Mouse (Mus musculus): ENCODE measurements around the gene Mapk8ip1. TPM values are rescaled to one million over a fixed set of nuclear protein-coding genes. Genes with fewer than 3 reads are reported as not detected.
A peak's percentile ranks its signal among the peaks of the same experiment; 100 is the strongest.

The Mapk8ip1 gene
- polyA plus RNA-seq, 1 experiment from 2014 or later, result 18.8 TPM

DNA sequence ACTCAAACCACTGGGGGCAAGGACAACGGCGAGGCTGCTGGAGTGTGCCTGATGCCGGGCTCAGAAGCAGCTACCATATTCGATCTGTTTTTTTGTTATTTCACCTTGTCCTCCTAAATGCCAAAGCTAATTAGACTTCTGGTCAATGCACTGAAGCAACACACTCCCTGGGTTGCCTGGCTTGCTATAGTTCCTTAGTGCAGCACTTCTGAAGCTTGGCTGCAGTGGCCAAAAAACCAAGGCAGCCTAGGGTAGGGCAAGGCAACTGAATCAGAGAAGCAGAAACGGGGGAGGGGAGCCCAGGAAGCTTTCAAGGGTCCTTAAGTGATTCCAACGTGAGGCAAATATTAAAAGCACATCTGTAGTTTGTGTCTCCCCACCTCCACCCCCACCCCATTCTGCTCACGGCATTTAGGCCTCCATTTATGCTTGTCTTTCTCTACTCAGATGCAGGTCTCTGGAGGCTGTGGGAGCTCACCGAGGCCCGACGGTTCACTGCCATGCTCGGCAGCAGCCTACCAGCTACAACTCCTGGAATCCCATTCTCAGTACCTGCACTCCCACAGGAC lies 30.6 kb upstream of the Mapk8ip1 start:
- WGBS, result 28% methylated on average over 11 of the region's 11 CpGs
- Histone ChIP-seq H3K9ac (replicated peaks; ENCODE audit: low read length) (peak overlapping the region; percentile 18; the same call in 1 of the 2 replicates), H3K4me3 (ENCODE audit: low read depth, low read length) (no peak overlapping the region), H3K27me3 (ENCODE audit: control insufficient read depth, insufficient read depth, low read length) (no peaks in the 10 kb centered on the region), H3K27ac (replicated peaks; ENCODE audit: low read depth, low read length) (no peak overlapping the region), H3K4me2 (ENCODE audit: low read depth, low read length) (peak overlapping the region; percentile 23), H3K36me3 (replicated peaks; ENCODE audit: control insufficient read depth, insufficient read depth, low read depth, low read length) (no peaks in the 10 kb centered on the region), H3K9me3 (replicated peaks; ENCODE audit: control insufficient read depth, low read length) (no peaks in the 10 kb centered on the region), H3K4me1 (ENCODE audit: control insufficient read depth, insufficient read depth, low read length) (peaks cover 3% of the 10 kb centered on the region; the same call in 1 of the 2 replicates)
- ATAC-seq (replicated peaks; ENCODE audit: insufficient number of reproducible peaks, low FRiP score, low TSS enrichment, low read depth), result no peak
- DNase-seq (ENCODE audit: low spot score), result no peak

DNA sequence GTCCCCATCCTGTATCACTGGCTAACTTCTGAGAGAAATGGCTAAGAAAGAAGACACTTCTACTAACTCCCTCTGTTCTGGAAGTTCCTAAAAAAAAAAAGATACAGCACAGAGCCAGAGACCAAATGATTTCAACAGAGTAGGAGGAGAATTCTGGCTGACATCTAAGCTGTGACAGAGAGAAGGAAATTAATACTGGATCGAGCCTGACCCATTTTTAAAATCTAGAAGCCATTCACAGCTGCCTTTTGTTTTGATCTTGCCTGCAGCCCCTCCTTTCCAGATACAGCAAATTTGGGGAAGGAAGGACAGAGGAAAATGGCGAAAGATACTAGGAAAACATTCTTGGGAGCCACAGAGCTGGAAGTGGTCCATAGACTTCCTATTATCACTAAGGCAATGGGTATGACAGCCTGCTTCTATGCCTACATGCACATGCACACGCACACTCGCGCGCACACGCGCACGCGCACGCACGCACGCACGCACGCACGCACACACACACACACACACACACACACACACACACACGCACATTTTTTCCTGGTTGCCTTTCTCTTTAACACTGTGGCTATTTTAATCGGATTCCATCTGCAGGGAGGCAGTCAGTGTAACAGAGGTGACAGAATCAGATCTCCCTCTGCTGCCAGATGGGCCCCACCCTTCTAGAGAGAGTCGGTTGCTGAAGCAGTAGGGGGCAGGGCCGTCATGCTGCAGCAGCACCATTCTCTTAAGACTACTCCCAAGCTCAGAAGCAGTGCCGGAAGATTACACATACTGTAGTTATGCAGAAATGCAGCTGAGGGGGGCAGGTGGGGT lies 29.9 kb upstream of the Mapk8ip1 start:
- peak overlapping the region; percentile 18; the same call in 1 of the 2 replicates for H3K9ac ChIP-seq (replicated peaks; ENCODE audit: low read length)
- no peaks in the 10 kb centered on the region for H3K36me3 ChIP-seq (replicated peaks; ENCODE audit: control insufficient read depth, insufficient read depth, low read depth, low read length)
- ATAC-seq (replicated peaks; ENCODE audit: insufficient number of reproducible peaks, low FRiP score, low TSS enrichment, low read depth) (peak; percentile 19), DNase-seq (ENCODE audit: low spot score) (peak; percentile 35)
- H3K4me1 ChIP-seq (ENCODE audit: control insufficient read depth, insufficient read depth, low read length), result peaks cover 3% of the 10 kb centered on the region; the same call in 1 of the 2 replicates
- no peaks in the 10 kb centered on the region for H3K27me3 ChIP-seq (ENCODE audit: control insufficient read depth, insufficient read depth, low read length)
- peak overlapping the region; percentile 23 for H3K4me2 ChIP-seq (ENCODE audit: low read depth, low read length)
- H3K27ac ChIP-seq (replicated peaks; ENCODE audit: low read depth, low read length), result no peak overlapping the region
- no peaks in the 10 kb centered on the region for H3K9me3 ChIP-seq (replicated peaks; ENCODE audit: control insufficient read depth, low read length)
- 65% methylated on average over 21 of the region's 21 CpGs for whole genome bisulfite sequencing
- H3K4me3 ChIP-seq (ENCODE audit: low read depth, low read length), result no peak overlapping the region

DNA sequence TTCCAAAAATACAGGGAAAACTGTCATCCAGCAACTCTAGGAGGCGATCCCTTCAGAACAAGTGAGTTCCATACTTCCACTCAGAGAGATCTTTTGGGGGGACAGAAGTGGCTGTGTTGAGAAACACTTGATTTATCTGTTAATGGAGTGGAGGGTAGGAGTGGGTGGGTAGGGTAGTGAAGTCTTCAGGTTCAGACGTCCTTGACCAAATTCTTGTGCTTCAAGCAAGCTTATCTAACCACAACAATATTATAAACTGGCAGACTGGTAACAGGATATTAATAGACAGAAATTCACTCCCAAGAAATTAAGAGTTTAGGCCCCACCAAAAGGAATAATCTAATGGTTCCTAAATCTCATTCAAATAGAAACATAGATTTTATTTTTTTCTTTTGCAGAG lies 29.0 kb upstream of the Mapk8ip1 start:
- H3K4me3 ChIP-seq (ENCODE audit: low read depth, low read length), result no peak overlapping the region
- no peak overlapping the region for H3K9ac ChIP-seq (replicated peaks; ENCODE audit: low read length)
- no peaks in the 10 kb centered on the region for H3K27me3 ChIP-seq (ENCODE audit: control insufficient read depth, insufficient read depth, low read length)
- H3K4me2 ChIP-seq (ENCODE audit: low read depth, low read length), result no peak overlapping the region
- no peak for DNase-seq (ENCODE audit: low spot score)
- 85% methylated on average over 2 of the region's 2 CpGs for WGBS
- peaks cover 3% of the 10 kb centered on the region; the same call in 1 of the 2 replicates for H3K4me1 ChIP-seq (ENCODE audit: control insufficient read depth, insufficient read depth, low read length)
- H3K27ac ChIP-seq (replicated peaks; ENCODE audit: low read depth, low read length), result no peak overlapping the region
- no peaks in the 10 kb centered on the region for H3K36me3 ChIP-seq (replicated peaks; ENCODE audit: control insufficient read depth, insufficient read depth, low read depth, low read length)
- H3K9me3 ChIP-seq (replicated peaks; ENCODE audit: control insufficient read depth, low read length), result no peaks in the 10 kb centered on the region
- ATAC-seq (replicated peaks; ENCODE audit: insufficient number of reproducible peaks, low FRiP score, low TSS enrichment, low read depth), result no peak

DNA sequence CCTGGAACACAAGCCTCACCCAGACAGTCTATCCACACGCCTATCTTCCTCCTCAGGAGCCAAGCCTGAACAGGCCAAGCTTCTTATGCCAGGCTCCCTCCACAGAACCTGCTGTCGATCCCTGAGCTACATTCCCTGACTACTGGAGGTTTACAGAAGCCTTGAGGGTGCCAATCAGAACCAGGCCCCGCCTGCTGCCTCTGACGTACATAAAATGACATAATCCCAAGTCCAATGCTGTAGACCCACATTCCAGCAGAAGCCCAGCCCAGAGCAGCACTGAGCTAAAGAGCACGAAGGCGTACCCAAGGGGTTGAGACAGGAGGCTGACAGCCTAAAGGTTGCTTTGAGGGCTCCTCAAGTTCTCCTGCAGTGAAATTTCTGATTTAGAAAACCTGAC lies 26.8 kb upstream of the Mapk8ip1 start:
- Histone ChIP-seq H3K9ac (replicated peaks; ENCODE audit: low read length) (no peak overlapping the region), H3K27ac (replicated peaks; ENCODE audit: low read depth, low read length) (no peak overlapping the region), H3K4me3 (ENCODE audit: low read depth, low read length) (no peak overlapping the region), H3K27me3 (ENCODE audit: control insufficient read depth, insufficient read depth, low read length) (no peaks in the 10 kb centered on the region), H3K4me1 (ENCODE audit: control insufficient read depth, insufficient read depth, low read length) (peaks cover 3% of the 10 kb centered on the region; the same call in 1 of the 2 replicates), H3K4me2 (ENCODE audit: low read depth, low read length) (no peak overlapping the region), H3K9me3 (replicated peaks; ENCODE audit: control insufficient read depth, low read length) (no peaks in the 10 kb centered on the region), H3K36me3 (replicated peaks; ENCODE audit: control insufficient read depth, insufficient read depth, low read depth, low read length) (no peaks in the 10 kb centered on the region; the same call in 1 of the 2 replicates)
- 55% methylated on average over 6 of the region's 6 CpGs for WGBS
- DNase-seq (ENCODE audit: low spot score) (peak; percentile 66), ATAC-seq (replicated peaks; ENCODE audit: insufficient number of reproducible peaks, low FRiP score, low TSS enrichment, low read depth) (peak; percentile 19; the same call in 1 of the 2 replicates)

DNA sequence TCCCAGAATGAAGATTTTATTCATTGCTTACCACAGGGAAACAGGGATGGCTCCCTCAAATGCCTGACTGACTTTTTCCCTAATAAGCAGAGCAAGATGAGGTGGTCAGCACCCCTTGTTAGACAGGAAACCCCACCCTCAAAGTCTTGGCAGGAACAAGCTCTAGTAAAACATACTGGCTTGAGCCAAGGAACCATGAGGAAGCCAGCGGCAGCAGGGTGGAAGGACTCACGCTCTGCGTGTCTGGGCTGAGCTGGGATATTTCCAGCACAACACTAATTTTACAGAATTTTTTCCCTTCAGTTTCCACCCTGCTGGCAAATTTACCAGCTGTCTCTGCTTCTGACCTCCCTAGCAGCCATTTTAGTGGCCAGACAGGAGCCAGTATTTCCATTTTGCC lies 25.4 kb upstream of the Mapk8ip1 start:
- ATAC-seq (replicated peaks; ENCODE audit: insufficient number of reproducible peaks, low FRiP score, low TSS enrichment, low read depth) (no peak), DNase-seq (ENCODE audit: low spot score) (no peak)
- Histone ChIP-seq H3K9me3 (replicated peaks; ENCODE audit: control insufficient read depth, low read length) (no peaks in the 10 kb centered on the region), H3K9ac (replicated peaks; ENCODE audit: low read length) (no peak overlapping the region), H3K27me3 (ENCODE audit: control insufficient read depth, insufficient read depth, low read length) (no peaks in the 10 kb centered on the region), H3K36me3 (replicated peaks; ENCODE audit: control insufficient read depth, insufficient read depth, low read depth, low read length) (no peaks in the 10 kb centered on the region; the same call in 1 of the 2 replicates), H3K4me2 (ENCODE audit: low read depth, low read length) (no peak overlapping the region), H3K4me3 (ENCODE audit: low read depth, low read length) (no peak overlapping the region), H3K4me1 (ENCODE audit: control insufficient read depth, insufficient read depth, low read length) (peaks cover 1% of the 10 kb centered on the region; the same call in 1 of the 2 replicates), H3K27ac (replicated peaks; ENCODE audit: low read depth, low read length) (no peak overlapping the region)
- WGBS, result 100% methylated on average over 3 of the region's 3 CpGs

DNA sequence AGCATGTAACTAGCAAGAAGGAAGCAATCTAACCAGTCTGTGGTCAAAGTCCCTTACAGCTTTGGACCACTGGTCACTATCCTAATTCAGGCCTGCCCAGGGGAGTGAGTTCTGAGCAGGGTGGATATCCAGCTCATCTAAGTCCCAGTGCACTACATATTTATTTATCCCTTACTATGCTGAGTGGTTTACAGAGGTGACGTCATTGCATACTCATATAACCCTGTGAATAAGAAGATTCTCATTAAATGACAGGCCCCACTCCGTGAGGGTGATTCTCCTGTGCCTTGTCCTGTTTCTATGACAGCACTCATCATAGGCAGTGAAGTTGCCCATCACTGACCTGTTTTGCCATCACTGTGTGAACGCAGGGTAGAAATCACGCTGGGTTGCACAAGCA lies 24.3 kb upstream of the Mapk8ip1 start:
- no peaks in the 10 kb centered on the region for H3K9me3 ChIP-seq (replicated peaks; ENCODE audit: control insufficient read depth, low read length)
- no peak overlapping the region for H3K9ac ChIP-seq (replicated peaks; ENCODE audit: low read length)
- no peak overlapping the region for H3K27ac ChIP-seq (replicated peaks; ENCODE audit: low read depth, low read length)
- 87% methylated on average over 4 of the region's 4 CpGs for WGBS
- DNase-seq (ENCODE audit: low spot score) (no peak), ATAC-seq (replicated peaks; ENCODE audit: insufficient number of reproducible peaks, low FRiP score, low TSS enrichment, low read depth) (no peak)
- no peaks in the 10 kb centered on the region for H3K4me1 ChIP-seq (ENCODE audit: control insufficient read depth, insufficient read depth, low read length)
- H3K27me3 ChIP-seq (ENCODE audit: control insufficient read depth, insufficient read depth, low read length), result no peaks in the 10 kb centered on the region
- H3K4me3 ChIP-seq (ENCODE audit: low read depth, low read length), result no peak overlapping the region
- no peaks in the 10 kb centered on the region; the same call in 1 of the 2 replicates for H3K36me3 ChIP-seq (replicated peaks; ENCODE audit: control insufficient read depth, insufficient read depth, low read depth, low read length)
- no peak overlapping the region for H3K4me2 ChIP-seq (ENCODE audit: low read depth, low read length)

DNA sequence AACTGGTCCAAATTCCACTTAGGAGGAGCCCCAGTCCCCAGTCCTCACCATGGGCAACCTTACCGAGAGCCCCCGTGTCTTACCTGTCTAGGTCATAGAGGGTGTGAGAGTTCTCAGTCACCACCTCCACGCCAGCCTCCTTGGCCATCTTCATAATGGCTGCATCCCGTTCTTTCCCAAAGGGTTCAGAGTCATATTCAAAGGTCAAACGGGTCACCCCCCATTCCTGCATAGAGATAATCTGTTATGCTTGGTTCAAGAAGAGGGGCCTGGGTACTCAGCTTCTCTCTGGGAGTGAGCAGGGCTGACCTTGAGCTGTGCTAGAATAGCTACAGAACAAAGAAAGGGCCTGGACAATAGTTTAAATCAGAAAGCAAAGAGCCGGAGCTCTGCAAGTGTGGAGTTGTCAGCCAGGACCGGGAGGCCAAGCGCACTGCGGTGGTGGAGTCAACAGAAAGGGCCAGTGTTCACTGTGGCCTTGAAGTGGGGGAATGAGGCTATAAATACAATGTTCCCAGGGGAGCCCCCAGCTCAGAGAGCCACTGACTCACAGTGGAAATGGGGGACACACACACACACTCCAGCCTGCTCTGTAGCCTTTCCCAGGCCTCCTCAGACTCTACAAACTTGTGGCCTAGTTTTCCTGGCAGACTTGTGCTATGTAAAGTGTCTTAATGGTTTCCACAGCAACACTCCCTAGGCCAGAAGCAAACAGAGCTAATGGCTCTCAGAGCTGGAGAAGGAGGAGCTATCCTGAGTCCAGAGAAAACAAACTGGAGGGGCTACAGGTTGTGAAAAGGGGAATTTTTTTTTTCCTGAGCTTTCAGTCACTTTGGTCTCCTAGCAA lies 23.6 kb upstream of the Mapk8ip1 start:
- Histone ChIP-seq H3K4me2 (ENCODE audit: low read depth, low read length) (no peak overlapping the region), H3K9me3 (replicated peaks; ENCODE audit: control insufficient read depth, low read length) (no peaks in the 10 kb centered on the region), H3K4me1 (ENCODE audit: control insufficient read depth, insufficient read depth, low read length) (no peaks in the 10 kb centered on the region), H3K9ac (replicated peaks; ENCODE audit: low read length) (no peak overlapping the region), H3K27ac (replicated peaks; ENCODE audit: low read depth, low read length) (no peak overlapping the region; the same call in 1 of the 2 replicates), H3K4me3 (ENCODE audit: low read depth, low read length) (no peak overlapping the region), H3K27me3 (ENCODE audit: control insufficient read depth, insufficient read depth, low read length) (no peaks in the 10 kb centered on the region), H3K36me3 (replicated peaks; ENCODE audit: control insufficient read depth, insufficient read depth, low read depth, low read length) (no peaks in the 10 kb centered on the region; the same call in 1 of the 2 replicates)
- DNase-seq (ENCODE audit: low spot score) (peak; percentile 62), ATAC-seq (replicated peaks; ENCODE audit: insufficient number of reproducible peaks, low FRiP score, low TSS enrichment, low read depth) (peak; percentile 51)
- WGBS, result 69% methylated on average over 9 of the region's 9 CpGs
